Mouse (Mus musculus) Patski (cell line): ENCODE measurements around the gene Ggcx. TPM values are rescaled to one million over a fixed set of nuclear protein-coding genes. Genes with fewer than 3 reads are reported as not detected.

Source experiments
- ATAC-seq: fragments of 100-300 bp; one replicate; pipeline ENCODE4 v1.8.0; 2021
- CTCF ChIA-PET: fragments of 350-600 bp; sonication (Branson Sonifier 250); formaldehyde crosslinking; loops from one replicate; lab custom pipeline; 2022; ENCODE audit warnings: inconsistent platforms; lab: Charles Lee
- POLR2A ChIA-PET: fragments of 350-600 bp; sonication (Branson Sonifier 250); formaldehyde crosslinking; loops from one replicate; lab custom pipeline; 2022; ENCODE audit warnings: antibody characterized with exemption, inconsistent platforms; lab: Charles Lee
- DNase-seq: peaks from one replicate; pipeline ENCODE4 v3.0.0-alpha.2; 2011; ENCODE audit warnings: low read depth, low spot score
- H3K27me3 ChIP-seq: fragments of 371-371 bp; one replicate; pipeline ENCODE4 v1.5.1; 2021
- CTCF ChIP-seq: fragments of 100-300 bp; IDR thresholded peaks from one replicate; pipeline ENCODE4 v1.5.1; 2021
- in situ Hi-C: fragments of 300-500 bp; cut with MboI; formaldehyde crosslinking; loops from 3 replicates; pipeline ENCODE4 v1.11.1; 2018; ENCODE audit warnings: low pct_unique_long_range_greater_than_20kb, mixed read lengths
- polyA plus RNA-seq: library from polyadenylated mRNA; unstranded; gene quantifications from one replicate; pipeline ENCODE4 v1.2.3, GENCODE M21; 2021

Ggcx gene
- polyA plus RNA-seq, 1 experiment from 2014 or later: 36.3 TPM

GRCm38 (mm10) chr6:72374206-72374605 is 39.9 kb upstream of the Ggcx start:
- ChIA-PET CTCF (no interaction called here), POLR2A (no interaction called here)
- ATAC-seq (no peak), DNase-seq (no peak)
- in situ Hi-C loops: no loop called here
- TF ChIP-seq CTCF: no peak
- no peaks in the 10 kb centered on the region for H3K27me3 ChIP-seq

GRCm38 (mm10) chr6:72374820-72375563 is 39.1 kb upstream of the Ggcx start:
- no peak for TF ChIP-seq CTCF
- in situ Hi-C loops: no loop called here
- ChIA-PET POLR2A (interaction anchor here (0.7 to 1.4 kb wide), 2 partner anchors 8 to 20 kb away, joined by 6 to 7 read pairs; partner anchors contain the start of gene Tmem150a), CTCF (no interaction called here)
- ATAC-seq: no peak
- no peaks in the 10 kb centered on the region for H3K27me3 ChIP-seq
- no peak for DNase-seq

GRCm38 (mm10) chr6:72378510-72379234 is 35.4 kb upstream of the Ggcx start:
- CTCF ChIA-PET: interaction anchor here (1.3 to 1.8 kb wide), 3 partner anchors 9 to 16 kb away, joined by 3 to 7 read pairs (median 3); no protein-coding TSS in a partner anchor
- ATAC-seq: no peak

GRCm38 (mm10) chr6:72379377-72380130 is 34.6 kb upstream of the Ggcx start:
- in situ Hi-C loops: no loop called here
- no peaks in the 10 kb centered on the region for H3K27me3 ChIP-seq
- ATAC-seq (peak; percentile 46), DNase-seq (no peak)
- TF ChIP-seq CTCF: no peak
- ChIA-PET CTCF (interaction anchor here (1.2 to 2.2 kb wide), 6 partner anchors 10 to 161 kb away, joined by 3 to 11 read pairs (median 3); partner anchors contain the start of gene Vamp8), POLR2A (interaction anchor here (0.9 to 2.3 kb wide), 4 partner anchors 10 to 33 kb away, joined by 3 to 7 read pairs (median 3); no protein-coding TSS in a partner anchor)

More at GRCm38 (mm10) chr6:72378510-72379234, 35.4 kb upstream of the Ggcx start:
- no peak for DNase-seq
- POLR2A ChIA-PET: interaction anchor here (2.3 kb wide), 1 partner anchor 11 kb away, joined by 7 read pairs; no protein-coding TSS in a partner anchor
- H3K27me3 ChIP-seq: no peaks in the 10 kb centered on the region
- in situ Hi-C loops: no loop called here
- TF ChIP-seq CTCF: no peak

- no peaks in the 10 kb centered on the region for H3K27me3 ChIP-seq
- no peak for DNase-seq
- POLR2A ChIA-PET: interaction anchor here (0.9 to 2.3 kb wide), 4 partner anchors 9 to 34 kb away, joined by 3 to 7 read pairs (median 3); no protein-coding TSS in a partner anchor
- ATAC-seq: peak; percentile 76
- CTCF ChIA-PET: interaction anchor here (1.1 to 2.2 kb wide), 6 partner anchors 9 to 160 kb away, joined by 3 to 11 read pairs (median 4); partner anchors contain the start of gene Vamp8
- in situ Hi-C loops: no loop called here
- peak; percentile 88 for TF ChIP-seq CTCF
These were observed 33.9 kb upstream of the Ggcx start, which contains the start of gene Vamp5 for GRCm38 (mm10) chr6:72380131-72380770. Vamp5 (minus strand) TSS chr6:72380468.

- CTCF ChIA-PET: no interaction called here
- in situ Hi-C loops: no loop called here
- no peak for DNase-seq
These were observed 31.6 kb upstream of the Ggcx start for GRCm38 (mm10) chr6:72382494-72382893.

GRCm38 (mm10) chr6:72383142-72383820 is 30.8 kb upstream of the Ggcx start:
- H3K27me3 ChIP-seq: no peaks in the 10 kb centered on the region
- DNase-seq (no peak), ATAC-seq (no peak)
- in situ Hi-C loops: no loop called here
- CTCF ChIA-PET: no interaction called here
- POLR2A ChIA-PET: interaction anchor here (0.6 kb wide), 1 partner anchor 9 kb away, joined by 6 read pairs; no protein-coding TSS in a partner anchor
- TF ChIP-seq CTCF: no peak

More at GRCm38 (mm10) chr6:72382494-72382893, 31.6 kb upstream of the Ggcx start:
- TF ChIP-seq CTCF: no peak
- no peaks in the 10 kb centered on the region for H3K27me3 ChIP-seq
- no peak for ATAC-seq
- POLR2A ChIA-PET: no interaction called here

GRCm38 (mm10) chr6:72383952-72384351 is 30.2 kb upstream of the Ggcx start:
- no peak for DNase-seq
- in situ Hi-C loops: no loop called here
- TF ChIP-seq CTCF: no peak
- no peak for ATAC-seq
- no peaks in the 10 kb centered on the region for H3K27me3 ChIP-seq
- CTCF ChIA-PET: no interaction called here
- POLR2A ChIA-PET: no interaction called here

- H3K27me3 ChIP-seq: no peaks in the 10 kb centered on the region
- TF ChIP-seq CTCF: no peak
- CTCF ChIA-PET: no interaction called here
- ATAC-seq: no peak
- DNase-seq: no peak
- POLR2A ChIA-PET: no interaction called here
- in situ Hi-C loops: no loop called here
These were observed 28.9 kb upstream of the Ggcx start for GRCm38 (mm10) chr6:72385258-72385657.
